Mouse (Mus musculus): ENCODE results near the gene Zic2. TPM values are rescaled to one million over a fixed set of nuclear protein-coding genes. Genes with fewer than 3 reads are reported as not detected.

Gene Zic2
- total RNA-seq, 1 experiment from 2014 or later: not detected

Other genes with a start within 250 kb of the Zic2 start
- not detected in 2 replicates for gene Gm5089, start 24.3 kb upstream of the Zic2 start, total RNA-seq (2017)
- not detected in 2 replicates for gene Zic5, start 9.8 kb upstream of the Zic2 start, total RNA-seq (2017)
- gene Gm10837, start 15.2 kb downstream of the Zic2 start, total RNA-seq (2017): not detected in 2 replicates
- gene Pcca, start 58.9 kb downstream of the Zic2 start, total RNA-seq (2017): 37.0 and 44.5 TPM in 2 replicates

Data from hematopoietic stem cell, adult 5-6 weeks (primary cell).